Mouse (Mus musculus) heart, adult 2 months (tissue): ENCODE results near the gene Necap1. TPM values are rescaled to one million over a fixed set of nuclear protein-coding genes. Genes with fewer than 3 reads are reported as not detected.

Source experiments
- DNase-seq, 2 experiments: peaks; one replicate each; pipeline ENCODE4 v3.0.0; 2021
- H3K27ac ChIP-seq: fragments of 200-600 bp; 2 replicates; pipeline ENCODE4 v1.8.1; 2022
- H3K27me3 ChIP-seq: fragments of 200-500 bp; 2 replicates; pipeline ENCODE4 v1.6.1; 2012; ENCODE audit warnings: mild to moderate bottlenecking, low read length, inconsistent platforms, mixed read lengths; ENCODE audit not compliant: control insufficient read depth, insufficient read depth
- H3K36me3 ChIP-seq: fragments of 200-500 bp; 2 replicates; pipeline ENCODE4 v1.6.1; 2012; ENCODE audit warnings: low read length, inconsistent platforms; ENCODE audit not compliant: control insufficient read depth, insufficient read depth
- H3K4me1 ChIP-seq: fragments of 200-500 bp; 2 replicates; pipeline ENCODE4 v1.6.1; 2011; ENCODE audit warnings: low read length; ENCODE audit not compliant: control insufficient read depth, insufficient read depth
- H3K4me3 ChIP-seq: fragments of 200-600 bp; 2 replicates; pipeline ENCODE4 v1.8.1; 2022
- H3K79me2 ChIP-seq: fragments of 200-500 bp; replicated peaks from 2 replicates; pipeline ENCODE4 v1.6.1; 2012; ENCODE audit warnings: mild to moderate bottlenecking, inconsistent platforms, low read length, moderate library complexity, mixed read lengths; ENCODE audit not compliant: control insufficient read depth, insufficient read depth
- H3K9ac ChIP-seq: fragments of 200-500 bp; 2 replicates; pipeline ENCODE4 v1.6.1; 2012; ENCODE audit warnings: low read depth, mild to moderate bottlenecking, control low read depth, inconsistent platforms, low read length, mixed read lengths
- CTCF ChIP-seq: fragments of 200-600 bp; IDR thresholded peaks from 2 replicates; pipeline ENCODE4 v1.8.1; 2022; ENCODE audit warnings: antibody characterized with exemption, mild to moderate bottlenecking, moderate library complexity
- EP300 ChIP-seq: fragments of 200-500 bp; IDR thresholded peaks from 2 replicates; pipeline ENCODE4 v1.6.1; 2011; ENCODE audit warnings: low read depth, low read length, control low read depth; ENCODE audit not compliant: insufficient read depth
- POLR2A ChIP-seq: fragments of 200-500 bp; IDR thresholded peaks from 2 replicates; pipeline ENCODE4 v1.6.1; 2011; ENCODE audit warnings: mild to moderate bottlenecking, low read depth, low read length, control low read depth; ENCODE audit not compliant: insufficient read depth
- WGBS: fragments of 180-500 bp; shearing (Covaris S2); methylation state at CpG from one replicate; pipeline ENCODE4 v1.1.7; 2018; 5-methylcytosine and 5-hydroxymethylcytosine counted together
- intact Hi-C: fragments of 180-260 bp; cut with DNase I; formaldehyde crosslinking; loops from one replicate; pipeline ENCODE4 v1.15.1; 2025
- polyA plus RNA-seq: library from polyadenylated mRNA; depleted of rRNA; stranded (reverse); fragments of >200 nt; gene quantifications from 2 replicates; pipeline ENCODE4 v1.2.3, GENCODE M21; 2012
- total RNA-seq, 2 experiments: library from RNA; stranded (reverse); gene quantifications; 2 replicates each; pipeline ENCODE4 v1.2.3; 2021

Necap1 gene
- total and polyA plus RNA-seq, 3 experiments: 16.2 to 22.6 (median 20.7) TPM

DNA sequence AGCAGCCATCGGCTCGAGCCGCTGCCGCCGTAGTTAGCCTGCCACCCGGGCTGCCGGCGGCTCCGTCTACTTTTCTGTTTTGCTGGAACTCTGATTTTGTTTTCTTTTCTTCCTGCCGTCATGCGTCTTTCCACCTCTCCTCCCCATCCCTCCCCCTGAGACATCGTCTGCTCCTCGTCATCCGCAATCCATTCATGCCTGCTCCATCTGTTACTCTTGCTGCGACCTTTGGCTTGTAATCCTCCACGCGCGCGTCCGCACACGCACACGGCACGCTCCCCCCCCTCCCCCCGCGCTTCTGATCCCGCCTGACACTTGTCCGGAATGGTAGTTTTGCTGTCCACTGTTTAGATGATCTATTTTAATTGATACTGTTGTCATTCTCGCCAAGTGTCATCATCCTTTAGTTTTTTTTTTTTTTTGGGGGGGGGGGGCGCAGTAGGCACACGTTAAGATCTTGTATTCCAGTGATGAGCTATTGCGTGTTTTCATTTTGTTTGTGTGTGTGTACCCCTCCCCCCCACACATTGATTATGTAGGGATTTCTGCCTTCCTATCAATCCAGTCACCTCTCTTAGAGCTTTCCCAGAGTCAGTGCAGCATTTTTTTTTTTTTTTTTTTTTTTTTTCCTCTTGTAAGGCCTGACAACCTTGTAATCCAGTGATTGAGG, 581 bp downstream of the Necap1 start:
- intact Hi-C loops: loop anchor here (2.0 to 5.0 kb wide), 2 partner anchors 64 to 133 kb away; no protein-coding TSS in a partner anchor
- DNase-seq: no peak
- Histone ChIP-seq H3K4me3 (peak overlapping the region; percentile 94), H3K79me2 (peaks cover 3% of the 10 kb centered on the region), H3K27me3 (no peaks in the 10 kb centered on the region), H3K36me3 (peaks cover 8% of the 10 kb centered on the region), H3K9ac (peak overlapping the region; percentile 86), H3K4me1 (peaks cover 2% of the 10 kb centered on the region; the same call in 1 of the 2 replicates), H3K27ac (peak overlapping the region; percentile 94)
- under 1% methylated on average over 31 of the region's 31 CpGs for WGBS
- TF ChIP-seq POLR2A: no peak
- TF ChIP-seq CTCF: no peak
- no peak for TF ChIP-seq EP300

DNA sequence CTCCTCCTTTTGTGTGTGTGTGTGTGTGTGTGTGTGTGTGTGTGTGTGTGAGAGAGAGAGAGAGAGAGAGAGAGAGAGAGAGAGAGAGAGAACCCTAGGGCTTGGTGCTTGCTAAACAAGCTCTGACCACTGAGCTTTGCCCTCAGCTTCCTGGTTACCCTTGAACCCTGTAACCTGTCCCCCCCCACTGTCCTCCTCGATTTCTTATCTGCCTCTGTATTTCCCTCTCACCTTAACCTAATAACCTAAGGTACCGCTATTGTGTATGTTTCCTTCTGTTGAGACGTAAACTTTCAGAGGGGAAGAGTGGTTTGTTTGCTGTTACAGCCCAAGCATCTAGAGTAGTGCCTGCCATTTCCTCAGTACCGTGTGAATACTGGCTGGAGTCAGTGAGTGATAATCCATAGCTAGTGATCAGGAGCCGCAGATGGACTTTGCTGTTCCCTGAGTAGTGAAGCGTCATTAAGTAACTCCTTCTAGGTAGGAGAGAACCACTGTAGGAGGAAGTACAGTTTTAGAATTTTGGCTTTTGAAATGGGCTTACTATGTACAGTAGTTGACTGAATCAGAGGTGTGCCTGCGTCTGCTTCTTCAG, 5.0 kb downstream of the Necap1 start:
- Histone ChIP-seq H3K27me3 (no peaks in the 10 kb centered on the region), H3K79me2 (peaks cover 3% of the 10 kb centered on the region), H3K4me3 (no peak overlapping the region), H3K27ac (no peak overlapping the region), H3K4me1 (peaks cover 2% of the 10 kb centered on the region; the same call in 1 of the 2 replicates), H3K36me3 (peaks cover 8% of the 10 kb centered on the region), H3K9ac (no peak overlapping the region)
- intact Hi-C loops: no loop called here
- TF ChIP-seq EP300 (no peak), CTCF (no peak), POLR2A (no peak)
- 73% methylated on average over 7 of the region's 7 CpGs for WGBS
- no peak for DNase-seq

DNA sequence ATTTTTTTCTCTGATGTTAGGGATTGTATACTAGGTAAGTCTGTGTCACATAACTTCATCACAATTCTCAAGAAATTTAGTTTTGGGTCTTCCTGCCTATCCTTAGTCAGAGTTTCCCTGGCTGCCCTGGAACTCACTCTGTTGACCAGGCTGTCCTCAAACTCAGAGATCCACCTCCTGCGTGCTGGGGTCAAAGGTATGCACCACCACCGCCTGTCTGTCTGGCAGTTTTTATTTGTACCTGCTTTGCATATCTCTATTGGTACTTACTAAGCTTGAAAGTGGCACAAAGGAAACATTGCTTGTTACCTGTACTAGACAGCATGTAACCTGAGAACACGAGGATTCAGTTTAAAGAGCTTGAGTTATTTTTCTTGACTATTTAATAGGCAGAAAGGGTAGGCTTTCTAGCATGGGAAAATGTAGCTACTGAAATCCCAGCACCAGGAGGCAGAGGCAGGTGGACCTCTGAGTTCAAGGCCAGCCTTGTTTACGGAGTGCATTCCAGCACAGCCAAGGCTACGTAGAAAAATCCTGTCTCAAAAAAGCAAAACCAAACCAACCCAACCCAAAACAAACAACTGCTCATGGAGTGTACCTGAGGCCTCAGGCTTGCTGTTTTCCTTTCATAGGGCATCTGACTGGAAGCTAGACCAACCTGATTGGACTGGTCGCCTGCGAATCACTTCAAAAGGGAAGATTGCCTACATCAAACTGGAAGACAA, 5.7 kb downstream of the Necap1 start:
- Histone ChIP-seq H3K36me3 (peaks cover 8% of the 10 kb centered on the region), H3K4me1 (peaks cover 2% of the 10 kb centered on the region; the same call in 1 of the 2 replicates), H3K79me2 (peaks cover 3% of the 10 kb centered on the region), H3K27ac (no peak overlapping the region), H3K27me3 (no peaks in the 10 kb centered on the region), H3K9ac (no peak overlapping the region), H3K4me3 (no peak overlapping the region)
- DNase-seq: no peak
- no peak for TF ChIP-seq CTCF
- no peak for TF ChIP-seq POLR2A
- no peak for TF ChIP-seq EP300
- intact Hi-C loops: no loop called here
- WGBS: 85% methylated on average over 7 of the region's 7 CpGs

DNA sequence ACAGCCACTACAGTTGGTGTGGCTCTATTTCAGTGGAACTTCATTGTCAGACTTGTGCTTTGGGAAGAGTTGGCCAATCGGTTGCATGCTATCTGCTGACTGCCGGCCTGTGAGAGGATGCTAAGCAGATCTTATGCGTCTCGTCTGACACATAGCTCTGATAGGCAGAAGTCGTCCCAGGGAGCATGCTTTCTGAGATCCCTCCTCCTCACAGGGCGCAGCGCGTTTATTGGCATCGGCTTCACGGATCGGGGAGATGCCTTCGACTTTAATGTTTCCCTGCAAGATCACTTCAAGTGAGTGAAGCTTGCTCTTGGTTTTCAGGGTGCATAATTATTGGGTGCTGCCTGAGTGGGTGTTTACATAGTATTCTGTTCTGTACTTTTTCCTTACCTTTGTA, 7.0 kb downstream of the Necap1 start:
- WGBS: 82% methylated on average over 12 of the region's 12 CpGs
- Histone ChIP-seq H3K27ac (no peak overlapping the region), H3K27me3 (no peaks in the 10 kb centered on the region), H3K4me1 (peaks cover 2% of the 10 kb centered on the region; the same call in 1 of the 2 replicates), H3K79me2 (peaks cover 1% of the 10 kb centered on the region; the same call in 1 of the 2 replicates), H3K9ac (no peak overlapping the region), H3K36me3 (peaks cover 2% of the 10 kb centered on the region), H3K4me3 (no peak overlapping the region)
- no peak for TF ChIP-seq EP300
- no peak for TF ChIP-seq POLR2A
- TF ChIP-seq CTCF: no peak
- no peak for DNase-seq
- intact Hi-C loops: no loop called here

- H3K79me2 ChIP-seq: no peaks in the 10 kb centered on the region; the same call in 1 of the 2 replicates
Observed at GRCm38 (mm10) chr6:122883603-122884002, 9.3 kb downstream of the Necap1 start.

More at GRCm38 (mm10) chr6:122883603-122884002, 9.3 kb downstream of the Necap1 start:
- no peak for TF ChIP-seq POLR2A
- no peak for TF ChIP-seq CTCF
- TF ChIP-seq EP300: no peak
- no peak overlapping the region for H3K27ac ChIP-seq
- DNase-seq: no peak
- H3K36me3 ChIP-seq: peaks cover 3% of the 10 kb centered on the region; the same call in 1 of the 2 replicates
- H3K4me1 ChIP-seq: peaks cover 2% of the 10 kb centered on the region; the same call in 1 of the 2 replicates
- intact Hi-C loops: no loop called here
- no peaks in the 10 kb centered on the region for H3K27me3 ChIP-seq
- H3K9ac ChIP-seq: no peak overlapping the region
- 96% methylated on average over 9 of the region's 9 CpGs for WGBS
- no peak overlapping the region for H3K4me3 ChIP-seq
